Comparison of ENCODE assay signal across 26 mouse cellular contexts in the genomic region with DNA sequence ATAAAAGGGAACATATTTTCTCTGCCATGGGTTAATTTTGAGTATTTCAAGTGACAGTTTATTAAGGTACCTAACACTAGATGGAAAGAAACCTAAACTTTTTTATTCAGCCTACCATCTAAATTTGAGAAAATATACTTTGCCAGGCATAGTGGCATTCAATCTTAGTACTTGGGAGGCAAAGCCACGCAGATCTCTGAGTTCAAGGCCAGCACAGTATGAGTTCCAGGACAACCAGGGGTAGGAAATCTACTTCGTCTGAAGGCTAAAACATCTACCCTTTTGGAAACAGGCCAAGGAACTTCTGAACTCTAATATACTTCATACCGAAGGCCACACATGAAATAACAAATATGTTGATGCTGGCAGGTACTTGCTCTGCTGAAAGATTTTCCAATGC.
"Had no signal": no experiment of that assay in that cellular context is flagged by ENCODE, and none has a peak within 500 bp of the region (broad histone marks: within the 10 kb centered on the region; RNA-seq: fewer than 3 reads in every experiment).

No protein-coding gene starts in this region.

- H3K4me2 ChIP-seq: embryonic facial prominence, embryonic 12.5 days; embryonic facial prominence, embryonic 13.5 days; embryonic facial prominence, embryonic 15.5 days; forebrain, embryonic 12.5 days; forebrain, embryonic 13.5 days; forebrain, embryonic 15.5 days; heart, embryonic 11.5 days; heart, embryonic 13.5 days had no signal

- H3K4me3 ChIP-seq: embryonic facial prominence, embryonic 10.5 days; embryonic facial prominence, embryonic 12.5 days; embryonic facial prominence, embryonic 13.5 days; embryonic facial prominence, embryonic 15.5 days; erythroblast, embryonic 14.5 days; forebrain, embryonic 10.5 days; forebrain, embryonic 12.5 days; forebrain, embryonic 13.5 days; forebrain, embryonic 15.5 days; gastrocnemius, adult 2 months; heart, adult 2 months; heart, embryonic 10.5 days; heart, embryonic 13.5 days had no signal

- H3K9me3 ChIP-seq: embryonic facial prominence, embryonic 10.5 days; embryonic facial prominence, embryonic 12.5 days; embryonic facial prominence, embryonic 13.5 days; embryonic facial prominence, embryonic 15.5 days; forebrain, embryonic 10.5 days; forebrain, embryonic 12.5 days; forebrain, embryonic 13.5 days; forebrain, embryonic 15.5 days; heart, embryonic 10.5 days; heart, embryonic 13.5 days had no signal

- ATAC-seq: forebrain, embryonic 13.5 days; forebrain, embryonic 14.5 days; forebrain, embryonic 15.5 days; forebrain, embryonic 16.5 days; forebrain, postnatal 0 days had no signal

- DNase-seq: cerebellum, postnatal 14 days; cerebellum, postnatal 25 days; cerebellum, postnatal 36 days; embryo, embryonic 11 days; forebrain, postnatal 0 days; gastrocnemius, adult 2 months; gastrocnemius, postnatal 10 days; gastrocnemius, postnatal 14 days; gastrocnemius, postnatal 25 days; gastrocnemius, postnatal 36 days; heart, adult 18-20 months; heart, adult 2 months had no signal

- H3K27me3 ChIP-seq: embryonic facial prominence, embryonic 12.5 days; embryonic facial prominence, embryonic 13.5 days; embryonic facial prominence, embryonic 15.5 days; forebrain, embryonic 12.5 days; forebrain, embryonic 13.5 days; forebrain, embryonic 15.5 days; heart, embryonic 13.5 days had no signal

- H3K4me1 ChIP-seq: embryonic facial prominence, embryonic 10.5 days; embryonic facial prominence, embryonic 12.5 days; embryonic facial prominence, embryonic 13.5 days; embryonic facial prominence, embryonic 15.5 days; forebrain, embryonic 10.5 days; forebrain, embryonic 12.5 days; forebrain, embryonic 13.5 days; forebrain, embryonic 15.5 days had no signal

- H3K36me3 ChIP-seq: forebrain, embryonic 12.5 days; forebrain, embryonic 15.5 days had no signal

- H3K9ac ChIP-seq: embryonic facial prominence, embryonic 12.5 days; embryonic facial prominence, embryonic 13.5 days; embryonic facial prominence, embryonic 15.5 days; forebrain, embryonic 12.5 days; forebrain, embryonic 13.5 days; forebrain, embryonic 15.5 days; forebrain, postnatal 0 days; heart, embryonic 13.5 days had no signal

- H3K27ac ChIP-seq: embryonic facial prominence, embryonic 10.5 days; embryonic facial prominence, embryonic 12.5 days; embryonic facial prominence, embryonic 13.5 days; embryonic facial prominence, embryonic 15.5 days; forebrain, embryonic 10.5 days; forebrain, embryonic 12.5 days; forebrain, embryonic 13.5 days; forebrain, embryonic 15.5 days; gastrocnemius, adult 2 months; heart, embryonic 10.5 days; heart, embryonic 13.5 days had no signal
